Mouse (Mus musculus): Measurements from ENCODE around the gene Ms4a13. TPM values are rescaled to one million over a fixed set of nuclear protein-coding genes. Genes with fewer than 3 reads are reported as not detected.
"Not testable (repeated sequence)": the region's sequence is repeated elsewhere in the genome, so short reads cannot be mapped to it uniquely, and the experiment has no call there.

Ms4a13 gene
- not detected in 2 replicates for polyA plus RNA-seq (2015; fragmentation: Nextera tagmentation; extraction: Ambion mirVana)

DNA sequence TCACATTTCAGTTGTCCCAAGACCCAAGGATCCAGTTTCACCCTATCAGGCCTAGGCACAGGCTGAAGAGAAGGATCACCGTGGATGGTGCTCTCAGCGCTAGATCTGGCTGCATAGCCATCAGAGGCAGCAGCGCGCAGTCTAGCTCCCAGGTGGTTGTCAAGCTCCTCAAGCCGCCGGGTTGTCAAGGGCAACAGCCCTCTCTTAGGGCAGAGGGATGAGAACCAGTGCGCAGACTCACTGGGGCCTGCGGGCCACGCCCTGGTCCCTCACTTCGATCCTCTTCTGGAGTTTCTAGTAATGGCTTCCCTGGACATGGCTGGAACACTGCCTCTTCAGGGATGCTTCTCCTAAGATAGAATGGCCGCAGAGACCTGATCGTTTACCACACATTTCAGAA, at the start of gene Ms4a13:
Gene Ms4a13 (minus strand): TSS at position 192 of the 400 bp plus-strand sequence.
- Histone ChIP-seq H3K4me3 (replicated peaks) (no peak within 1 kb of the TSS), H3K9me3 (no peaks in the 10 kb centered on the region), H3K4me2 (no peak within 1 kb of the TSS), H3K36me3 (no peaks in the 10 kb centered on the region), H3K27me3 (replicated peaks) (no peaks in the 10 kb centered on the region), H3K27ac (no peak within 1 kb of the TSS), H3K9ac (no peak within 1 kb of the TSS), H3K4me1 (no peaks in the 10 kb centered on the region)
- WGBS, result 65% methylated on average over 12 of the region's 12 CpGs
- no peak for ATAC-seq (ENCODE audit: insufficient read depth, low FRiP score, low read depth)

GRCm38 (mm10) chr19:11244230-11244629, 47.7 kb upstream of the Ms4a13 start:
- no peak for ATAC-seq (ENCODE audit: insufficient read depth, low FRiP score, low read depth)
- Histone ChIP-seq H3K4me3 (replicated peaks) (no peak overlapping the region), H3K4me2 (no peak overlapping the region)

DNA sequence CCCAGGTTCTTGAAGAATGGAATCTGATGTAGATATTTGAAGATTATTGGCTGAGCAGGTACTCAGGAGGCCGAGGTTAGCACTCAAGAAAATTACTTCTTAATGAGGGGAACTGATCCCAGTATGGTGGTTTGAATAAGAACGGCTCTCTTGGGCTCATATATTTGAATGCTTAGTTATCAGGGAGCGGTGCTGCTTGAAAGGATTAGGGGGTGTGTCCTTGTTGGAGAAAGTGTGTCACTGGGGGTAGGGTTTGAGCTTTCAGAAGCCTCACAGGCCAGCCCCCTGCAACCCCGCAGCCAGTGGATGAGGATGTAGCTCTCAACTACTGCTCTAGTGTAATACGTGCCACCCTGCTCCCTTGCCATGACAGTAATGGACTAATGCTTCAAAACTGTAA, 46.0 kb upstream of the Ms4a13 start:
- Histone ChIP-seq H3K4me2 (no peak overlapping the region), H3K9ac (no peak overlapping the region), H3K36me3 (no peaks in the 10 kb centered on the region), H3K4me3 (replicated peaks) (no peak overlapping the region), H3K9me3 (no peaks in the 10 kb centered on the region), H3K4me1 (no peaks in the 10 kb centered on the region), H3K27me3 (replicated peaks) (no peaks in the 10 kb centered on the region), H3K27ac (no peak overlapping the region)
- no peak for ATAC-seq (ENCODE audit: insufficient read depth, low FRiP score, low read depth)
- 61% methylated on average over 5 of the region's 5 CpGs for WGBS

More at GRCm38 (mm10) chr19:11244230-11244629, 47.7 kb upstream of the Ms4a13 start:
- no peaks in the 10 kb centered on the region for H3K27me3 ChIP-seq (replicated peaks)
- H3K36me3 ChIP-seq, result no peaks in the 10 kb centered on the region
- no peak overlapping the region for H3K27ac ChIP-seq
- H3K4me1 ChIP-seq, result no peaks in the 10 kb centered on the region
- H3K9ac ChIP-seq, result no peak overlapping the region
- no peaks in the 10 kb centered on the region for H3K9me3 ChIP-seq

DNA sequence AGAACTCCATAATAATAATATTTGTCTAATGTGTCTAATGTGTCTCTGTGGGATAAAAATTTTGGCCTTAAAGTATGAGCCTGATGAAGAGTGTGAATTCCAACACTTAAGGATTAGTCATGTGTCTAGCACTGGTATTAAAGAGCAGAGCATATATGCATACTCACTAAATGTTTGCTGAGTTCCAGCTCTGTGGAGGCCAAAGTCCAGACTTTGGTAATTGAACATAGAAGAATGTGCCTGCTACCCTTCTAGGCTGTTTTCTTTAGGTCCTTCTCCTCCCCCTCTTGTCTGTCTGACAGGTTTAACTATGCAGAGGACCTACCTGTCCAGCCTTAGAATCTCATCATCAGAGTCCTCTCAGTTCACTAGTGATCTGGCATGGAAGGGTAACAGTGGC, 39.3 kb upstream of the Ms4a13 start:
- ATAC-seq (ENCODE audit: insufficient read depth, low FRiP score, low read depth), result no peak
- Histone ChIP-seq H3K4me2 (no peak overlapping the region), H3K27ac (peak overlapping the region; percentile 57; the same call in 1 of the 2 replicates)

GRCm38 (mm10) chr19:11234921-11235735, 38.6 kb upstream of the Ms4a13 start:
- Histone ChIP-seq H3K36me3 (no peaks in the 10 kb centered on the region), H3K9me3 (no peaks in the 10 kb centered on the region), H3K4me2 (no peak overlapping the region), H3K4me3 (replicated peaks) (no peak overlapping the region), H3K27me3 (replicated peaks) (no peaks in the 10 kb centered on the region), H3K9ac (no peak overlapping the region), H3K27ac (peak overlapping the region; percentile 67), H3K4me1 (no peaks in the 10 kb centered on the region)
- ATAC-seq (ENCODE audit: insufficient read depth, low FRiP score, low read depth), result peak; percentile 58
- 47% methylated on average over 5 of the region's 5 CpGs for WGBS

More for the DNA sequence above, 39.3 kb upstream of the Ms4a13 start:
- Histone ChIP-seq H3K27me3 (replicated peaks) (no peaks in the 10 kb centered on the region), H3K4me1 (no peaks in the 10 kb centered on the region), H3K36me3 (no peaks in the 10 kb centered on the region), H3K9ac (no peak overlapping the region), H3K9me3 (no peaks in the 10 kb centered on the region), H3K4me3 (replicated peaks) (no peak overlapping the region)

GRCm38 (mm10) chr19:11234244-11234643, 37.7 kb upstream of the Ms4a13 start:
- H3K9ac ChIP-seq, result no peak overlapping the region
- no peaks in the 10 kb centered on the region for H3K9me3 ChIP-seq
- H3K27ac ChIP-seq, result peak overlapping the region; percentile 67
- H3K4me2 ChIP-seq, result no peak overlapping the region
- H3K4me3 ChIP-seq (replicated peaks), result no peak overlapping the region
- H3K27me3 ChIP-seq (replicated peaks), result no peaks in the 10 kb centered on the region
- 79% methylated on average over 5 of the region's 5 CpGs for WGBS
- no peaks in the 10 kb centered on the region for H3K4me1 ChIP-seq
- ATAC-seq (ENCODE audit: insufficient read depth, low FRiP score, low read depth), result no peak
- H3K36me3 ChIP-seq, result no peaks in the 10 kb centered on the region

- Histone ChIP-seq H3K36me3 (no peaks in the 10 kb centered on the region), H3K27ac (no peak within 1 kb of the TSS), H3K4me3 (replicated peaks) (no peak within 1 kb of the TSS), H3K27me3 (replicated peaks) (no peaks in the 10 kb centered on the region), H3K4me2 (no peak within 1 kb of the TSS), H3K9me3 (no peaks in the 10 kb centered on the region), H3K4me1 (no peaks in the 10 kb centered on the region), H3K9ac (no peak within 1 kb of the TSS)
- ATAC-seq (ENCODE audit: insufficient read depth, low FRiP score, low read depth), result no peak
- 70% methylated on average over 5 of the region's 5 CpGs for WGBS
Measured at GRCm38 (mm10) chr19:11232348-11232747, 35.8 kb upstream of the Ms4a13 start, which contains the start of gene Ms4a12. TSS of gene Ms4a12 (minus strand) at chr19:11232448.

GRCm38 (mm10) chr19:11192552-11192951, 4.0 kb downstream of the Ms4a13 start:
- no peaks in the 10 kb centered on the region for H3K27me3 ChIP-seq (replicated peaks)
- H3K9me3 ChIP-seq, result no peaks in the 10 kb centered on the region
- H3K4me2 ChIP-seq, result no peak overlapping the region
- 40% methylated on average over 1 of the region's 1 CpGs for WGBS
- no peak overlapping the region for H3K27ac ChIP-seq
- no peak for ATAC-seq (ENCODE audit: insufficient read depth, low FRiP score, low read depth)
- H3K9ac ChIP-seq, result no peak overlapping the region
- H3K36me3 ChIP-seq, result no peaks in the 10 kb centered on the region
- H3K4me1 ChIP-seq, result no peaks in the 10 kb centered on the region
- H3K4me3 ChIP-seq (replicated peaks), result no peak overlapping the region

DNA sequence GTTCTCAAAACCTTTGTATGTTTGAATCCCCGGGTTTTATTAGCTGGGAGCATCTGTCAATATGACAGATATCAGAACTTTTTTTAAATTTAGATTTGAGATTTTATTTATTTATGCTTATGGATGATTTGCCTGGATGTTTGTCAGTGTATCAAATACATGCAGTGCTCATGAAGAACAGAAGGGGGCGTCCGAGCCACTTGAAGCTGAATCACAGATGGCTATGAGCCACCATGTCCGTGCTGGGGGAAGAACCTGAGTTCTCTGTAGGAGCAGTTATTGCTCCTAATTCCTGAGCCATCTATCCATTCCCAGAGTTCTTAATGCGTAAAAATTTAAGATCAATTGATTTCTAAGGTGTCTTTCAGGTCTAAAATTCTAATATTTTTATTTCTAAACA, 12.4 kb downstream of the Ms4a13 start:
- no peaks in the 10 kb centered on the region for H3K9me3 ChIP-seq
- H3K27ac ChIP-seq, result no peak overlapping the region
- 21% methylated on average over 5 of the region's 5 CpGs for WGBS
- H3K9ac ChIP-seq, result no peak overlapping the region
- ATAC-seq (ENCODE audit: insufficient read depth, low FRiP score, low read depth), result no peak
- no peak overlapping the region for H3K4me3 ChIP-seq (replicated peaks)
- H3K27me3 ChIP-seq (replicated peaks), result no peaks in the 10 kb centered on the region
- H3K36me3 ChIP-seq, result no peaks in the 10 kb centered on the region
- H3K4me1 ChIP-seq, result no peaks in the 10 kb centered on the region
- H3K4me2 ChIP-seq, result no peak overlapping the region

- no peak for ATAC-seq (ENCODE audit: insufficient read depth, low FRiP score, low read depth)
- H3K4me2 ChIP-seq, result no peak overlapping the region
- 77% methylated on average over 2 of the region's 2 CpGs for WGBS
- H3K4me1 ChIP-seq, result no peaks in the 10 kb centered on the region
- H3K9me3 ChIP-seq, result no peaks in the 10 kb centered on the region
- H3K27ac ChIP-seq, result no peak overlapping the region
- H3K9ac ChIP-seq, result no peak overlapping the region
- no peak overlapping the region for H3K4me3 ChIP-seq (replicated peaks)
- no peaks in the 10 kb centered on the region for H3K27me3 ChIP-seq (replicated peaks)
- no peaks in the 10 kb centered on the region for H3K36me3 ChIP-seq
Measured at GRCm38 (mm10) chr19:11177464-11177863, 19.1 kb downstream of the Ms4a13 start.

- no peak for ATAC-seq (ENCODE audit: insufficient read depth, low FRiP score, low read depth)
- H3K4me1 ChIP-seq, result no peaks in the 10 kb centered on the region
- WGBS, result 40% methylated on average over 10 of the region's 10 CpGs
Measured at GRCm38 (mm10) chr19:11165172-11165571, 31.4 kb downstream of the Ms4a13 start, which contains the start of gene 1700025F22Rik. TSS of gene 1700025F22Rik (minus strand) at chr19:11165320.

GRCm38 (mm10) chr19:11157890-11158289, 38.6 kb downstream of the Ms4a13 start:
- 76% methylated on average over 5 of the region's 6 CpGs for WGBS
- H3K36me3 ChIP-seq; H3K4me3 ChIP-seq (replicated peaks); H3K9me3 ChIP-seq; H3K4me1 ChIP-seq; H3K27me3 ChIP-seq (replicated peaks); H3K27ac ChIP-seq; H3K4me2 ChIP-seq; H3K9ac ChIP-seq; ATAC-seq (ENCODE audit: insufficient read depth, low FRiP score, low read depth): not testable (repeated sequence)

More at GRCm38 (mm10) chr19:11165172-11165571, 31.4 kb downstream of the Ms4a13 start, which contains the start of gene 1700025F22Rik:
- Histone ChIP-seq H3K27ac (no peak within 1 kb of the TSS), H3K9me3 (no peaks in the 10 kb centered on the region), H3K4me3 (replicated peaks) (no peak within 1 kb of the TSS), H3K36me3 (no peaks in the 10 kb centered on the region), H3K4me2 (no peak within 1 kb of the TSS), H3K27me3 (replicated peaks) (no peaks in the 10 kb centered on the region), H3K9ac (no peak within 1 kb of the TSS)
